Mouse (Mus musculus): Measurements from ENCODE around the gene Actn4. TPM values are rescaled to one million over a fixed set of nuclear protein-coding genes. Genes with fewer than 3 reads are reported as not detected.
A peak's percentile ranks its signal among the peaks of the same experiment; 100 is the strongest.

Actn4 gene
- polyA plus RNA-seq, 1 experiment from 2014 or later, result 175 TPM

GRCm38 (mm10) chr7:28943451-28944180, 18.5 kb downstream of the Actn4 start:
- no peak overlapping the region for H3K4me2 ChIP-seq (replicated peaks)
- H3K4me3 ChIP-seq, result no peak overlapping the region
- no peaks in the 10 kb centered on the region for H3K9me3 ChIP-seq
- H3K36me3 ChIP-seq, result 0 out of 2 replicates have a peak, but pooled peaks cover 3% of the 10 kb centered on the region
- H3K9ac ChIP-seq (replicated peaks), result no peak overlapping the region
- WGBS, result 75% methylated on average over 5 of the region's 5 CpGs
- H3K4me1 ChIP-seq, result peaks cover 39% of the 10 kb centered on the region
- H3K27ac ChIP-seq (replicated peaks), result no peak overlapping the region
- no peak for ATAC-seq (ENCODE audit: low FRiP score, low read depth)
- no peaks in the 10 kb centered on the region for H3K27me3 ChIP-seq

DNA sequence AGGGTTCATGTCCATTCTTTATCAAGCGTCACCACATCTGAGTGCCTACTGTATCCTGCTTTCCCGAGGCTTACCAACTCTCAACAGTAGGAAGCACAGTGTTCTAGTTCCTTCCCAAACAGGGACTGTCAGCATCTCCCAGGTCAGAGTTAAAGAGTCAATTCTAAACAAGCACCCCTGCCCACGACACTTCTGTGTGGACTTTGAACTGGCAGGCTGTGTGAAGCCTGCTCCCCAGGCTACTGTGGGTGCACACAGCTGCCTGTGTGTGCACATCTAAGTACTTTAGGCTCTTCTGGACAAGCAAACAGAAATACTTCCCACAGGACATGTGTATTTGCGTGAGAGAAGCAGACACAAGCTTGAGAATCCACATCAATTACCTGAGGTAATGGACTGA, 20.6 kb downstream of the Actn4 start:
- WGBS, result 83% methylated on average over 4 of the region's 4 CpGs
- H3K9ac ChIP-seq (replicated peaks), result no peak overlapping the region
- H3K4me1 ChIP-seq, result peaks cover 38% of the 10 kb centered on the region
- no peaks in the 10 kb centered on the region for H3K27me3 ChIP-seq
- H3K4me2 ChIP-seq (replicated peaks), result no peak overlapping the region
- H3K9me3 ChIP-seq, result no peaks in the 10 kb centered on the region
- peak overlapping the region; percentile 46; the same call in 1 of the 2 replicates for H3K27ac ChIP-seq (replicated peaks)
- 0 out of 2 replicates have a peak, but pooled peaks cover 3% of the 10 kb centered on the region for H3K36me3 ChIP-seq
- no peak for ATAC-seq (ENCODE audit: low FRiP score, low read depth)
- H3K4me3 ChIP-seq, result no peak overlapping the region

- no peak for ATAC-seq (ENCODE audit: low FRiP score, low read depth)
- 0 out of 2 replicates have a peak, but pooled peaks cover 3% of the 10 kb centered on the region for H3K36me3 ChIP-seq
- H3K9me3 ChIP-seq, result no peaks in the 10 kb centered on the region
- no peak overlapping the region; the same call in 1 of the 2 replicates for H3K27ac ChIP-seq (replicated peaks)
- peaks cover 34% of the 10 kb centered on the region for H3K4me1 ChIP-seq
- no peaks in the 10 kb centered on the region for H3K27me3 ChIP-seq
- no peak overlapping the region for H3K9ac ChIP-seq (replicated peaks)
- H3K4me2 ChIP-seq (replicated peaks), result no peak overlapping the region
- no peak overlapping the region for H3K4me3 ChIP-seq
- WGBS, result 83% methylated on average over 4 of the region's 4 CpGs
Observed at GRCm38 (mm10) chr7:28941129-28941528, 21.0 kb downstream of the Actn4 start.

- no peak for ATAC-seq (ENCODE audit: low FRiP score, low read depth)
- H3K4me2 ChIP-seq (replicated peaks), result no peak overlapping the region
- H3K9me3 ChIP-seq, result no peaks in the 10 kb centered on the region
- no peak overlapping the region for H3K4me3 ChIP-seq
- peaks cover 19% of the 10 kb centered on the region for H3K4me1 ChIP-seq
- H3K36me3 ChIP-seq, result 0 out of 2 replicates have a peak, but pooled peaks cover 3% of the 10 kb centered on the region
- no peak overlapping the region for H3K9ac ChIP-seq (replicated peaks)
- no peak overlapping the region for H3K27ac ChIP-seq (replicated peaks)
- WGBS, result 96% methylated on average over 7 of the region's 7 CpGs
- H3K27me3 ChIP-seq, result no peaks in the 10 kb centered on the region
Observed at GRCm38 (mm10) chr7:28939418-28940183, 22.5 kb downstream of the Actn4 start.

- 62% methylated on average over 4 of the region's 4 CpGs for WGBS
- H3K9me3 ChIP-seq, result no peaks in the 10 kb centered on the region
- no peak overlapping the region for H3K9ac ChIP-seq (replicated peaks)
- no peak overlapping the region for H3K27ac ChIP-seq (replicated peaks)
- no peak overlapping the region for H3K4me2 ChIP-seq (replicated peaks)
- peaks cover 19% of the 10 kb centered on the region for H3K4me1 ChIP-seq
- H3K36me3 ChIP-seq, result peaks cover 9% of the 10 kb centered on the region; the same call in 1 of the 2 replicates
- no peaks in the 10 kb centered on the region for H3K27me3 ChIP-seq
- no peak overlapping the region for H3K4me3 ChIP-seq
- ATAC-seq (ENCODE audit: low FRiP score, low read depth), result no peak
Observed at GRCm38 (mm10) chr7:28938654-28939053, 23.5 kb downstream of the Actn4 start.

DNA sequence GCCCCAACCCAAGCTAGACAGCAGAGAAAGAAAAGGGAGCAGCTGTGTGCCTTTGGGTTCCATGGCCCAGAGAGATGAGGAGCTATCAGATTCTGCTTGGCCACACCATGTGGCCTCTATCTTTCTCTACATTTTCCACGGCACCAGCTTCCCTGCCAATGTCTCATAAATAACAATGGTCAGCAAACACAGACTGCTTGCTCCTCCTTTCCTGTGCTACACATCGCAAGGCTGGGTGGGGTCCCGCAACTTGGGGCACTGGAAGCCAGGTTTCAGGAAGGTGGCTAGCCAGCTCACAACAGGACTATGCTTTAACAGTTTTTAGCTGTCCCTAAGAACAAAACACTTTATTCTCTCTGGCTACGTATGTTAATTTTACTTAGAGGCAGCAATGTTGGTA, 25.4 kb downstream of the Actn4 start:
- Histone ChIP-seq H3K27ac (replicated peaks) (peak overlapping the region; percentile 21; the same call in 1 of the 2 replicates), H3K4me3 (no peak overlapping the region), H3K4me1 (peaks cover 19% of the 10 kb centered on the region), H3K9ac (replicated peaks) (no peak overlapping the region), H3K9me3 (no peaks in the 10 kb centered on the region), H3K4me2 (replicated peaks) (no peak overlapping the region), H3K36me3 (peaks cover 6% of the 10 kb centered on the region; the same call in 1 of the 2 replicates), H3K27me3 (no peaks in the 10 kb centered on the region)
- no peak for ATAC-seq (ENCODE audit: low FRiP score, low read depth)
- 70% methylated on average over 4 of the region's 4 CpGs for WGBS

GRCm38 (mm10) chr7:28933825-28934224, 28.3 kb downstream of the Actn4 start:
- no peak overlapping the region for H3K9ac ChIP-seq (replicated peaks)
- H3K36me3 ChIP-seq, result peaks cover 6% of the 10 kb centered on the region; the same call in 1 of the 2 replicates
- 95% methylated on average over 2 of the region's 2 CpGs for WGBS
- no peaks in the 10 kb centered on the region for H3K9me3 ChIP-seq
- ATAC-seq (ENCODE audit: low FRiP score, low read depth), result no peak
- no peak overlapping the region for H3K27ac ChIP-seq (replicated peaks)
- H3K4me3 ChIP-seq, result no peak overlapping the region
- H3K27me3 ChIP-seq, result no peaks in the 10 kb centered on the region
- H3K4me2 ChIP-seq (replicated peaks), result no peak overlapping the region
- H3K4me1 ChIP-seq, result peaks cover 26% of the 10 kb centered on the region

GRCm38 (mm10) chr7:28932421-28933041, 29.6 kb downstream of the Actn4 start:
- Histone ChIP-seq H3K36me3 (peaks cover 6% of the 10 kb centered on the region; the same call in 1 of the 2 replicates), H3K4me3 (no peak overlapping the region), H3K9me3 (no peaks in the 10 kb centered on the region), H3K9ac (replicated peaks) (no peak overlapping the region), H3K4me1 (peaks cover 24% of the 10 kb centered on the region; the same call in 1 of the 2 replicates), H3K27me3 (no peaks in the 10 kb centered on the region), H3K27ac (replicated peaks) (no peak overlapping the region), H3K4me2 (replicated peaks) (no peak overlapping the region)
- WGBS, result 82% methylated on average over 6 of the region's 6 CpGs
- ATAC-seq (ENCODE audit: low FRiP score, low read depth), result no peak

GRCm38 (mm10) chr7:28931695-28932039, 30.5 kb downstream of the Actn4 start:
- WGBS, result 90% methylated on average over 4 of the region's 4 CpGs
- ATAC-seq (ENCODE audit: low FRiP score, low read depth), result no peak
- H3K4me3 ChIP-seq, result no peak overlapping the region

DNA sequence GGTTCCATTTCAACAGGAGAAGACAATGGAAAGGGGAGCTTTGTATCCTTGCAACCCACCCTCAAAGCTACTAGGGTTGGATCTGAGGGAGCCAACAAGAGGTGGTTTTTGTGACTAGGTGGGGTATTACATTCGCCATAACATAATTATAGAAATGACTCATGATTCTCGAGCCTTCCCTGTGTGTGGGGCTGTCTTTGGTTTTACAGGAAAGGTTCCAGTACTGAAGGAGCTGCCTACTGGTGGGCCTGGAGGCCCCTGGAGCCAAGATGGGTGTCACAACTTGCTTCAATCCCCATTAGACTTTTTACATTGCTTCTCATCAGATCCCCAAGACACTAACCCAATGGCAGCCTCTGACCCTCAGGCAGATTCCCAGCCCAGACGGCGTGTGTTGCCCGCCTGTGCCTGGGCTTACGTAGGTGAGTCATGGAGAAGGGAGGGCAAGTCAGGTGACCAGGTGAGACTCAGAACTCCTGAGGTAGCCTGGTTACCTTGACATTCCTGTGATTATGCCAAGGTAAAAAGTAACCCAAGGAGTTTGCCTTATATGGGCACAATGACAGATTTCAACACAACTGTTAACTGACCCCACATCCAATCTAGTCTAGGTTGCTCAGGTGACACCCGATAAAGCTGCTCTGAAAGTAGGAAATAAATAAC, 31.0 kb downstream of the Actn4 start:
- no peak for ATAC-seq (ENCODE audit: low FRiP score, low read depth)
- Histone ChIP-seq H3K27ac (replicated peaks) (no peak overlapping the region), H3K27me3 (no peaks in the 10 kb centered on the region), H3K36me3 (peaks cover 6% of the 10 kb centered on the region; the same call in 1 of the 2 replicates), H3K4me1 (peaks cover 17% of the 10 kb centered on the region; the same call in 1 of the 2 replicates), H3K9me3 (no peaks in the 10 kb centered on the region), H3K9ac (replicated peaks) (no peak overlapping the region), H3K4me3 (no peak overlapping the region), H3K4me2 (replicated peaks) (no peak overlapping the region)
- 93% methylated on average over 7 of the region's 7 CpGs for WGBS

More at GRCm38 (mm10) chr7:28931695-28932039, 30.5 kb downstream of the Actn4 start:
- Histone ChIP-seq H3K4me1 (peaks cover 17% of the 10 kb centered on the region; the same call in 1 of the 2 replicates), H3K4me2 (replicated peaks) (no peak overlapping the region), H3K27ac (replicated peaks) (no peak overlapping the region), H3K27me3 (no peaks in the 10 kb centered on the region), H3K9me3 (no peaks in the 10 kb centered on the region), H3K36me3 (peaks cover 6% of the 10 kb centered on the region; the same call in 1 of the 2 replicates), H3K9ac (replicated peaks) (no peak overlapping the region)

- Histone ChIP-seq H3K4me2 (replicated peaks) (no peak overlapping the region), H3K36me3 (peaks cover 6% of the 10 kb centered on the region; the same call in 1 of the 2 replicates), H3K4me3 (no peak overlapping the region), H3K4me1 (peaks cover 23% of the 10 kb centered on the region), H3K27me3 (no peaks in the 10 kb centered on the region), H3K9me3 (no peaks in the 10 kb centered on the region), H3K27ac (replicated peaks) (no peak overlapping the region), H3K9ac (replicated peaks) (no peak overlapping the region)
- ATAC-seq (ENCODE audit: low FRiP score, low read depth), result no peak
- 57% methylated on average over 5 of the region's 5 CpGs for WGBS
Observed at GRCm38 (mm10) chr7:28930320-28931031, 31.7 kb downstream of the Actn4 start.
